Mouse (Mus musculus): Measurements from ENCODE around the gene Psmb7. TPM values are rescaled to one million over a fixed set of nuclear protein-coding genes. Genes with fewer than 3 reads are reported as not detected.

The Psmb7 gene
- polyA plus RNA-seq, 1 experiment from 2014 or later: 299 TPM

GRCm38 (mm10) chr2:38540666-38541065 is 103.2 kb downstream of the Psmb7 start:
- Histone ChIP-seq H3K27ac (no peak overlapping the region), H3K9ac (no peak overlapping the region), H3K4me1 (peaks cover 46% of the 10 kb centered on the region), H3K4me3 (no peak overlapping the region), H3K9me3 (no peaks in the 10 kb centered on the region), H3K27me3 (replicated peaks) (no peaks in the 10 kb centered on the region), H3K4me2 (replicated peaks) (no peak overlapping the region), H3K36me3 (no peaks in the 10 kb centered on the region)
- no peak for ATAC-seq (ENCODE audit: low FRiP score, low read depth)
- 92% methylated on average over 6 of the region's 6 CpGs for WGBS

DNA sequence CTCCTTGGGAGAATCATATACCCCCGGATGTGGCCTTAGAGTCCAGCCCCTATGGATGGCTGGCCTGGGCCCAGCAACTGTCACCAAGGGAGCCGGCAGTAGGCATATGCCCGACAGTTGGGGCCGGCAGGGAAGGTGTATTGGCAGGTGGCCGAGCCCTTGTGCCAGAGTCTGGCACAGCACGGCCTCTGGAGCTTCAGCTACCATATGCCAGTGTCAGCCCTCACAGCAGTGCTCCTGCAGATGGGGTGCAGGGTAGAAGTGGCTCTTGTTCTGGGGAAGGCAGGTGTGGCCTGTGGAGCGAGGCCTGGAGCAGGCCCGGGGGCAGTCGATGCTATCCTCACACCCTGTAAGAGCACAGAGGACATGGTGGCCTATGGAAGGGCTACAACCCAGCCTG is 104.2 kb downstream of the Psmb7 start:
- H3K9me3 ChIP-seq: no peaks in the 10 kb centered on the region
- 0 out of 2 replicates have a peak, but pooled peaks have one; percentile 38 for ATAC-seq (ENCODE audit: low FRiP score, low read depth)
- no peak overlapping the region for H3K27ac ChIP-seq
- H3K4me2 ChIP-seq (replicated peaks): no peak overlapping the region
- no peaks in the 10 kb centered on the region for H3K27me3 ChIP-seq (replicated peaks)
- H3K4me3 ChIP-seq: no peak overlapping the region
- no peaks in the 10 kb centered on the region for H3K36me3 ChIP-seq
- H3K4me1 ChIP-seq: peaks cover 54% of the 10 kb centered on the region
- 80% methylated on average over 9 of the region's 9 CpGs for WGBS
- no peak overlapping the region for H3K9ac ChIP-seq

Small RNA genes within 50 kb of the gene (microRNA-seq; reads per million reads assigned to microRNA genes)
- gene Gm27634: not detected

Other genes starting within 250 kb of the Psmb7 start
- 70.7 and 74.6 TPM in 2 replicates for gene Nek6, start 132.4 kb downstream of the Psmb7 start, polyA plus RNA-seq (2016; fragmentation: Nextera tagmentation; extraction: Ambion mirVana)
- 0.06 and 0.11 TPM in 2 replicates for gene Nr5a1, start 70.5 kb upstream of the Psmb7 start, polyA plus RNA-seq (2016; fragmentation: Nextera tagmentation; extraction: Ambion mirVana)

All from neural tube, embryonic 12.5 days (tissue).